Comparison of ENCODE assay signal across 29 mouse cellular contexts in the genomic region with DNA sequence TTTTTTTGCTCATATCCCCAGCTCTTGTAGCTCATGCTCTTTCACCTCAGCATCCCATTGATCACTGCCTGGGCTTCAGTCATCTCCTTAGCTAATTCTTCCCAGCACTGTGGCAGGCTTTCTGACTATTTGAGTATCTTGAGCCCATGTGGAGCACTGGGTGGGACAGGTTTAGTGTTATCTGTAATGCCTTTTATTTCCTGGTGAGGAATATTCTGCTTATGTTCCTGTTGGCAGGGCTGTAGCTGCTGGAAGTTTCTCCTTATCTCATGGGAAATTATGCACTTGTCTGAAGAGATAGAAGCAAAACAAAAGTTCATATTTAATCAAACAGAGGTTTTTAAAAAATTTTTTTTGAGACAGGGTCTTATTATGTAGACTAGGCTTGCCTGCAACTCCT. TPM values are rescaled to one million over a fixed set of nuclear protein-coding genes. Genes with fewer than 3 reads are reported as not detected.
DNase-seq lines count a peak whose midpoint lies in the region; ATAC-seq and TF ChIP-seq lines count a peak whose summit lies in the region.
"Had no signal": no experiment of that assay in that cellular context is flagged by ENCODE, and none has a peak within 500 bp of the region (broad histone marks: within the 10 kb centered on the region; RNA-seq: fewer than 3 reads in every experiment).

No protein-coding gene starts in this region.

- H3K4me3 ChIP-seq in liver, embryonic 12.5 days = no peak overlapping the region
- H3K4me3 ChIP-seq in liver, embryonic 11.5 days (ENCODE audit: low read depth, low read length) = no peak overlapping the region
- no peak overlapping the region for H3K4me3 ChIP-seq in liver, embryonic 15.5 days (replicated peaks)
- no peak overlapping the region for H3K4me3 ChIP-seq in stomach, postnatal 0 days (ENCODE audit: low read depth, low read length)
- H3K4me3 ChIP-seq: embryonic facial prominence, embryonic 10.5 days; embryonic facial prominence, embryonic 15.5 days; forebrain, embryonic 12.5 days; heart, embryonic 15.5 days; limb, embryonic 10.5 days; limb, embryonic 15.5 days; myocyte; neural tube, embryonic 12.5 days had no signal

- H3K27me3 ChIP-seq in liver, embryonic 12.5 days (replicated peaks) = no peaks in the 10 kb centered on the region
- no peaks in the 10 kb centered on the region for H3K27me3 ChIP-seq in liver, embryonic 11.5 days (replicated peaks; ENCODE audit: control insufficient read depth, insufficient read depth, low read length)
- H3K27me3 ChIP-seq in liver, embryonic 15.5 days = no peaks in the 10 kb centered on the region
- H3K27me3 ChIP-seq in stomach, postnatal 0 days (ENCODE audit: control insufficient read depth, insufficient read depth, low read length) = no peaks in the 10 kb centered on the region
- H3K27me3 ChIP-seq: embryonic facial prominence, embryonic 15.5 days; forebrain, embryonic 12.5 days; heart, embryonic 15.5 days; limb, embryonic 15.5 days; neural tube, embryonic 12.5 days had no signal

- peaks cover 41% of the 10 kb centered on the region for H3K4me1 ChIP-seq in liver, embryonic 12.5 days
- peaks cover 21% of the 10 kb centered on the region for H3K4me1 ChIP-seq in liver, embryonic 11.5 days (replicated peaks; ENCODE audit: control insufficient read depth, insufficient read depth, low read length)
- H3K4me1 ChIP-seq in liver, embryonic 15.5 days (replicated peaks) = peaks cover 23% of the 10 kb centered on the region
- H3K4me1 ChIP-seq in stomach, postnatal 0 days (replicated peaks; ENCODE audit: control insufficient read depth, insufficient read depth) = 0 out of 2 replicates have a peak, but pooled peaks cover 3% of the 10 kb centered on the region
- H3K4me1 ChIP-seq: embryonic facial prominence, embryonic 10.5 days; forebrain, embryonic 12.5 days; limb, embryonic 10.5 days; neural tube, embryonic 12.5 days had no signal

- H3K36me3 ChIP-seq in liver, embryonic 12.5 days = peaks cover 22% of the 10 kb centered on the region; the same call in 1 of the 2 replicates
- no peaks in the 10 kb centered on the region for H3K36me3 ChIP-seq in liver, embryonic 11.5 days (ENCODE audit: control insufficient read depth, insufficient read depth, low read length)
- H3K36me3 ChIP-seq in liver, embryonic 15.5 days (replicated peaks) = no peaks in the 10 kb centered on the region
- H3K36me3 ChIP-seq in stomach, postnatal 0 days (ENCODE audit: control insufficient read depth, insufficient read depth, low read length) = no peaks in the 10 kb centered on the region
- H3K36me3 ChIP-seq: heart, embryonic 15.5 days had no signal

- no peak overlapping the region for H3K9ac ChIP-seq in liver, embryonic 12.5 days
- H3K9ac ChIP-seq in liver, embryonic 11.5 days (ENCODE audit: low read depth, low read length) = no peak overlapping the region
- H3K9ac ChIP-seq in liver, embryonic 15.5 days = no peak overlapping the region
- no peak overlapping the region for H3K9ac ChIP-seq in stomach, postnatal 0 days (ENCODE audit: low read length)
- H3K9ac ChIP-seq: embryonic facial prominence, embryonic 15.5 days; forebrain, embryonic 12.5 days; forebrain, postnatal 0 days; heart, embryonic 15.5 days; limb, embryonic 15.5 days; lung, embryonic 14.5 days; neural tube, embryonic 12.5 days had no signal

- TF ChIP-seq CTCF in stomach, postnatal 0 days (IDR thresholded peaks at IDR 0.05; ENCODE audit: low read depth) = no peak

- DNase-seq in liver, embryonic 11.5 days (ENCODE audit: low spot score) = no peak
- peak; percentile 27 for DNase-seq in c-Kit-positive CD71-positive TER-119-negative erythroid progenitor cells, embryonic 14.5 days (ENCODE audit: low read depth)
- no peak for DNase-seq in stomach, postnatal 0 days (ENCODE audit: low spot score)
- no peak for DNase-seq in urinary bladder, postnatal 25 days (ENCODE audit: low spot score)
- DNase-seq in adrenal gland, adult 2 months = no peak
- DNase-seq: adrenal gland, postnatal 36 days; cerebellum, adult 8-10 months; cerebellum, postnatal 25 days; forebrain, postnatal 0 days; gastrocnemius, postnatal 10 days; kidney, adult 9 months; kidney, postnatal 10 days; layer of hippocampus, postnatal 36 days; lung, embryonic 14.5 days; lung, postnatal 14 days; thymus, postnatal 14 days had no signal

- H3K9me3 ChIP-seq in liver, embryonic 12.5 days (replicated peaks) = no peaks in the 10 kb centered on the region
- H3K9me3 ChIP-seq in liver, embryonic 11.5 days (ENCODE audit: control insufficient read depth, low read length) = no peaks in the 10 kb centered on the region
- no peaks in the 10 kb centered on the region for H3K9me3 ChIP-seq in liver, embryonic 15.5 days (replicated peaks)
- H3K9me3 ChIP-seq in stomach, postnatal 0 days (ENCODE audit: control insufficient read depth, low read length) = no peaks in the 10 kb centered on the region
- H3K9me3 ChIP-seq: embryonic facial prominence, embryonic 10.5 days; embryonic facial prominence, embryonic 15.5 days; forebrain, embryonic 12.5 days; heart, embryonic 15.5 days; limb, embryonic 10.5 days; limb, embryonic 15.5 days; neural tube, embryonic 12.5 days had no signal

- H3K4me2 ChIP-seq in liver, embryonic 12.5 days = no peak overlapping the region
- H3K4me2 ChIP-seq in liver, embryonic 11.5 days = no peak overlapping the region
- no peak overlapping the region for H3K4me2 ChIP-seq in liver, embryonic 15.5 days
- no peak overlapping the region for H3K4me2 ChIP-seq in stomach, postnatal 0 days (replicated peaks; ENCODE audit: low read depth)
- H3K4me2 ChIP-seq: embryonic facial prominence, embryonic 15.5 days; forebrain, embryonic 12.5 days; heart, embryonic 15.5 days; limb, embryonic 15.5 days; lung, embryonic 14.5 days; midbrain, embryonic 11.5 days; neural tube, embryonic 12.5 days had no signal

- no peak for TF ChIP-seq EP300 in stomach, postnatal 0 days (optimal IDR thresholded peaks at IDR 0.05)

- peak; percentile 35; the same call in 1 of the 2 replicates for ATAC-seq in liver, embryonic 12.5 days
- no peak; the same call in 1 of the 2 replicates for ATAC-seq in liver, embryonic 11.5 days (replicated peaks; ENCODE audit: low FRiP score)
- 0 out of 2 replicates have a peak, but pooled peaks have one; percentile 36 for ATAC-seq in liver, embryonic 15.5 days (ENCODE audit: insufficient read depth)
- peak; percentile 55; the same call in 1 of the 2 replicates for ATAC-seq in stomach, postnatal 0 days (ENCODE audit: low FRiP score, low TSS enrichment)
- ATAC-seq: forebrain, postnatal 0 days; hindbrain, embryonic 16.5 days; midbrain, embryonic 16.5 days had no signal

- peak overlapping the region; percentile 67; the same call in 1 of the 2 replicates for H3K27ac ChIP-seq in liver, embryonic 12.5 days
- no peak overlapping the region for H3K27ac ChIP-seq in liver, embryonic 11.5 days (ENCODE audit: low read depth, low read length)
- no peak overlapping the region for H3K27ac ChIP-seq in liver, embryonic 15.5 days (replicated peaks)
- peak overlapping the region; percentile 42 for H3K27ac ChIP-seq in stomach, postnatal 0 days (replicated peaks)
- H3K27ac ChIP-seq: embryonic facial prominence, embryonic 10.5 days; embryonic facial prominence, embryonic 15.5 days; forebrain, embryonic 12.5 days; heart, embryonic 15.5 days; limb, embryonic 10.5 days; limb, embryonic 15.5 days; neural tube, embryonic 12.5 days had no signal

RNA-seq across cellular contexts. Expression of a gene that starts 56.5 kb away (rescaled TPM):
- 19.9 and 20.4 TPM in 2 replicates for polyA plus RNA-seq in liver, embryonic 12.5 days (2016; fragmentation: Nextera tagmentation; extraction: Ambion mirVana)
- 33.5 and 33.7 TPM in 2 replicates for polyA plus RNA-seq in liver, embryonic 11.5 days (2014; fragmentation: Nextera tagmentation; extraction: Ambion mirVana)
- 9.8 and 10.5 TPM in 2 replicates for polyA plus RNA-seq in liver, embryonic 15.5 days (2015; fragmentation: Nextera tagmentation; extraction: Ambion mirVana)
- polyA plus RNA-seq in stomach, postnatal 0 days (2015; fragmentation: Nextera tagmentation; extraction: Ambion mirVana) = 8.7 and 9.5 TPM in 2 replicates
- total RNA-seq in adrenal gland, adult 2 months (2021) = 10 to 100 TPM; 49.1 to 66.7 TPM
- polyA plus RNA-seq in adrenal gland, adult 2 months (2012; rRNA removed) = 15.2 and 16.7 TPM in 2 replicates

Comparison
In these comparisons a context has a peak if more than half of its experiments do, and no peak if none do; other contexts are left out.
1. H3K27ac ChIP-seq: peak in liver, embryonic 12.5 days (single experiment) and stomach, postnatal 0 days (single experiment); none in liver, embryonic 11.5 days (single experiment) and liver, embryonic 15.5 days (single experiment).